Mouse (Mus musculus) left cerebral cortex, postnatal 25 days (tissue): ENCODE measurements around the gene Poldip3. TPM values are rescaled to one million over a fixed set of nuclear protein-coding genes. Genes with fewer than 3 reads are reported as not detected.

ENCODE experiments used
- DNase-seq, 2 experiments: peaks; one replicate each; pipeline ENCODE4 v3.0.0; 2022; ENCODE audit warnings: low spot score in 2 of 2, mixed read lengths in 1 of 2
- intact Hi-C: fragments of 180-260 bp; cut with DNase I; formaldehyde crosslinking; loops from one replicate; pipeline ENCODE4 v1.15.1; 2025
- total RNA-seq, 2 experiments: library from RNA; stranded (reverse); gene quantifications; 2 replicates each; pipeline ENCODE4 v1.2.3; 2021

The Poldip3 gene
- total RNA-seq, 2 experiments from 2014 or later = 86.0 to 86.2 TPM

DNA sequence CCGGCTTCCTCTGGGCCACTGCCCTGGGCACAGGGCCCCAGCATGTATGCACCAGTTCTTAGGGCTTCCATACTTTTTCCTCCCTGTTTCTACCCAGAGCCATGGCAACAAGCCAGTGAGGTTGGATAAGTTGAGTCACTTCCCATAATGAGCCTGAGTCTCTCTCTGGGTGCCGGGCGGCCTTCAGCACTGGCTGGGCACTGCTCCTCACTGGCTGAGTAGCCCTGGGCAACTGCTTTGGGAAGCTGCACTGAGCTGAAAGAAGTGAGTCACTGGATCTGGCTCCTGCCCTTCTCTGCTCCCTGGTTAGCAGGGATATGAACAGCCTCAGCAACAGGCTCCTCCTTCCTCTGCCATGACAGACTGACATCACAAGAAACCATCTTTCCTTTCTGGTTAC lies 17.5 kb upstream of the Poldip3 start:
- intact Hi-C loops = no loop called here
- no peak for DNase-seq

DNA sequence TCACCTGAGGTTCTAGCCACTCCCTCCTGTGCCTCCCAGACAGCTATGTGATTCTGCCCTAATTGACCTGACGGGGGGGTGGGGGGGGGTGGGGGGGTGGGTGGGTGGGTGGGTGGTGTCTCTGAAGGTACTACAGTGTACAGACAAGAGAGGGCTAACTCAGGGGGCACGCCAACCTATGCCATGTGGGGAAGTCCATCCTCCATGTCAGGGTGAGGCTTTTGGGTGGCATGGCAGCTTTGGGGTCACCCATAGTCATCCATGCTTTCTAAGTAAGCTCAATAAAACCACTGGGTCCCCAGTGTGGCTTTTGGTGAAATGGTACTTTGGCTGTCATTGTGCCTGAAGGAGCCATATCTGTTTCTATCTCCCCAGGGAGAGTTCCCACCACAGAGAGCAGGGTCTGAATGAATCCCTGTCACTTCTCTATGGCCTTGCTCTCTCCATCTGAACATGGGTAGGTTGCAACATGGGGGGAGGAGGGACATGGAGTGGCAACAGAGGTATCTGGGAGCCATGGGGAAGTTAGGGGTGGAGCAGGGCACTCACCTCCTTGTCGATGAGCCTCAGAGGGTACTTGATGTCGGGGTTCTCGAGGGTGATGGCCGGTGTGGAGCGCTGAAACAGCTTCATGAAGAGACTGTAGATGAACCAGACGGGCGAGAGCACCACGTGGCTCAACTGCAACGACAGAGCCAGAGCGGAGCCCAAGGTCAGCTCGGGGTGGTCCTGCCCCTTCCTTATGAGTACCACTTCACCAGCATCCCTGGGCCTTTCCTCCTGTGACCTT lies 16.5 kb upstream of the Poldip3 start:
- intact Hi-C loops = no loop called here
- DNase-seq = no peak

- intact Hi-C loops = no loop called here
- no peak for DNase-seq
Measured at GRCm38 (mm10) chr15:83164971-83165471, 15.8 kb upstream of the Poldip3 start.

GRCm38 (mm10) chr15:83162818-83163485 lies 13.8 kb upstream of the Poldip3 start:
- no peak for DNase-seq
- intact Hi-C loops = no loop called here

- intact Hi-C loops = no loop called here
- no peak for DNase-seq
Measured at GRCm38 (mm10) chr15:83162001-83162400, 12.8 kb upstream of the Poldip3 start.

GRCm38 (mm10) chr15:83161062-83161748 lies 12.0 kb upstream of the Poldip3 start:
- intact Hi-C loops = no loop called here

GRCm38 (mm10) chr15:83160561-83160960 lies 11.4 kb upstream of the Poldip3 start:
- no peak for DNase-seq
- intact Hi-C loops = no loop called here

More at GRCm38 (mm10) chr15:83161062-83161748, 12.0 kb upstream of the Poldip3 start:
- no peak for DNase-seq

GRCm38 (mm10) chr15:83159823-83160222 lies 10.6 kb upstream of the Poldip3 start:
- no peak for DNase-seq
- intact Hi-C loops = loop anchor here (5.0 kb wide), 1 partner anchor 47 kb away; no protein-coding TSS in a partner anchor

GRCm38 (mm10) chr15:83158587-83159160 lies 9.5 kb upstream of the Poldip3 start:
- intact Hi-C loops = loop anchor here (5.0 kb wide), 1 partner anchor 49 kb away; no protein-coding TSS in a partner anchor

DNA sequence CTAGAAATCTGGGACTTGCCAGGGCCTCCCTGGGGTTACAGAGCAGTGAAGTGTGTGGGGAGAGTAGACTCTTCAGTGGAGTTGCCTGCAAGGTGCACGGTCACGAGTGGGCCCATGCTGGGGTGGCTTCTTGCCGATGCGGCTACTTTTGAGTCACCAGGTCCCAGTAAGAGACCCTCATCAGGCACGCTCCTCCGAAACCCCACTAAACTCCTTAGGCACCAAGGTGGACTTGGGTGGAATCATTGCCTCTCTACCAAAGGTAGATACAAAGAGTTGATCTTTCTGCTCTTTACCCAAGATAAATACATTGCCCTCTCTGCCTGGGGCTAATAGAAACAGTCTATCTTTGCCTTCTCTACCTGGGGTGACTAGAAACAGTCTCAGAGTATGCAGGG lies 8.5 kb upstream of the Poldip3 start:
- intact Hi-C loops = loop anchor here (5.0 kb wide), 1 partner anchor 50 kb away; no protein-coding TSS in a partner anchor
- DNase-seq = no peak

More at GRCm38 (mm10) chr15:83158587-83159160, 9.5 kb upstream of the Poldip3 start:
- no peak for DNase-seq

GRCm38 (mm10) chr15:83156929-83157666 lies 7.9 kb upstream of the Poldip3 start:
- intact Hi-C loops = loop anchor here (5.0 kb wide), 1 partner anchor 50 kb away; no protein-coding TSS in a partner anchor

GRCm38 (mm10) chr15:83155672-83156419 lies 6.7 kb upstream of the Poldip3 start:
- intact Hi-C loops = loop anchor here (5.0 kb wide), 1 partner anchor 51 kb away; no protein-coding TSS in a partner anchor
- no peak for DNase-seq

More at GRCm38 (mm10) chr15:83156929-83157666, 7.9 kb upstream of the Poldip3 start:
- peak in 1 of 2 experiments; percentile 45 for DNase-seq

- intact Hi-C loops = loop anchor here (5.0 kb wide), 1 partner anchor 363 kb away; no protein-coding TSS in a partner anchor
Measured at GRCm38 (mm10) chr15:83154309-83154708, 5.1 kb upstream of the Poldip3 start.

GRCm38 (mm10) chr15:83150694-83151093 lies 1.5 kb upstream of the Poldip3 start:
- intact Hi-C loops = loop anchor here (5.0 kb wide), 1 partner anchor 367 kb away; no protein-coding TSS in a partner anchor

More at GRCm38 (mm10) chr15:83154309-83154708, 5.1 kb upstream of the Poldip3 start:
- DNase-seq = no peak

DNA sequence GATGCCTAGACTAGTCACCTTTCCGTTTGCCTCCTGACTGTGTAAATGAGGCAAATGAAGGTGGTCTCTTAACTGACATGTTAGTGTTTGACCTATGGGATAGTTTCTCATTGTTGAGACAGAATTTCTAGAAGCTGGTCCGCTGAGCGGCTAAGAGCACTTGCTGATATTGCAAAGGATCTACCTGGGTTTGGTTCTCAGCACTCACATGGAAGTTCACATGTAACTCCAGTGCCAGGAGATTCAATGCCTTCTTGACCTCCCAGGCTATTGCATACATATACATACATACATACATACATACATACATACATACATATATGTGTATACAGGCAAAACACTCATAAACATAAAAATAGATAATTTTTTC lies 874 bp upstream of the Poldip3 start:
- DNase-seq = no peak
- intact Hi-C loops = loop anchor here (5.0 kb wide), 1 partner anchor 367 kb away; no protein-coding TSS in a partner anchor

More at GRCm38 (mm10) chr15:83150694-83151093, 1.5 kb upstream of the Poldip3 start:
- DNase-seq = no peak

- no peak for DNase-seq
- intact Hi-C loops = loop anchor here (1.0 to 10.0 kb wide), 2 partner anchors 26 to 794 kb away; partner anchors contain the start of genes Ndufa6 and Rrp7a
Measured at GRCm38 (mm10) chr15:83148801-83149195, 386 bp downstream of the Poldip3 start.

DNA sequence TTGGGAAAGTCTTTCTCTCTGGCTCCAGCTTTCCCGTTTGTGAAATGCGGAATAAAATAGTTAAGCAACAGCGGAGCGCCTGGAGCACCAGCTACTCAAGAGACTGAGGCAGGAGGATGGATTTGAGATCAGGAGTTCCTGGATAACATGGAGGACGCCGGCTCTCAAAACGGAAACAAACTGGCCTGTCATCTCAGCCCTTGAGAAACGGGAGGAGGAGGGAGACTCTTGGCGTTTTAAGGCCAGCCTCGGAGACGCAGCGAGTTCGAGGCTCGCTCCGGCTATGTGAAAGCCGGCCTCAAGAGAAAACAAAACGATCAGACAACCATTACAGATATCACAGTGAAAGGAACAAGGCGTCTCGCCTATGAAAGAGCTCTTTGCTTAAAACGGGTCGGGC lies 789 bp downstream of the Poldip3 start:
- intact Hi-C loops = loop anchor here (10.0 kb wide), 1 partner anchor 794 kb away; the partner anchor contains the start of gene Ndufa6
- DNase-seq = no peak
